Mouse (Mus musculus): ENCODE results near the gene Mep1a. TPM values are rescaled to one million over a fixed set of nuclear protein-coding genes. Genes with fewer than 3 reads are reported as not detected.

Gene Mep1a
- total RNA-seq, 2 experiments from 2014 or later: not detected

DNA sequence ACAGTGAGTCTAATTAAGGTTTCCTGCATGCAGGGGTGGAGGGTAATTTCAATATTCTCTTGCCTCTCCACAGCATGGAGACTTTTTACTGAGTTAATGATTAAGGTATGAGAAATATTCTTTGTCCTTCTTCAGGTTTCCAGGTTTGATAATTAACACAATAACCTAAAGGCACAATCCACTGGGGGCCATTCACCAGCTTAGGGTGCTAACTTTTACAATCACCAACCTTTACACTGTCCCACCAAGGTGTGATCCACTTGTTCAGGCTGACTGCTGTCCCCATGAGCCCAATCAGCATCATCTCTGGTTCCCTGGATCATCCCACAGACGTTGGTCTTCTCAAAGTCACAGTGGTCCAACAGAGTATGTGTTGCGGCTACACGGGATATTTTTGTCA lies 16.6 kb downstream of the Mep1a start:
- no peak for ATAC-seq (ENCODE audit: poor library complexity, severe bottlenecking)

DNA sequence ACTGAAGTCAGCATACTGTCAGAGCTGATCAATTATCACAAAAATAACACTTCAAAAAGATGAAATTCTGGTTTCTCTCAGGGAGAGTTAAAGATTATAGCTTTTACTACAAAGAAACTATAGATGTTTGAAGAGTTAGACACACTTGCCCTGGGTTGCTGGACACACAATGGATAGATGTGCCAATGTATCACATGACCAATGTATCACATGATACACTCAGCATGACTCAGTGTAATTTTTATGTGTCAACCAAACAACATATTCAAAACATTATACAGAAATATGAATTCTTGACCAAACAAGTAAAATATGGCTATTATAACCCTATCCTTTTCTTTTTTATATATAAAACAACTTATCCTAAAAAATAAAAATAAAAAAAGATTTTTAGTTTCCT lies 25.0 kb downstream of the Mep1a start:
- no peak for ATAC-seq (ENCODE audit: poor library complexity, severe bottlenecking)

GRCm38 (mm10) chr17:43474775-43475174 lies 27.8 kb downstream of the Mep1a start:
- no peak for ATAC-seq (ENCODE audit: poor library complexity, severe bottlenecking)

DNA sequence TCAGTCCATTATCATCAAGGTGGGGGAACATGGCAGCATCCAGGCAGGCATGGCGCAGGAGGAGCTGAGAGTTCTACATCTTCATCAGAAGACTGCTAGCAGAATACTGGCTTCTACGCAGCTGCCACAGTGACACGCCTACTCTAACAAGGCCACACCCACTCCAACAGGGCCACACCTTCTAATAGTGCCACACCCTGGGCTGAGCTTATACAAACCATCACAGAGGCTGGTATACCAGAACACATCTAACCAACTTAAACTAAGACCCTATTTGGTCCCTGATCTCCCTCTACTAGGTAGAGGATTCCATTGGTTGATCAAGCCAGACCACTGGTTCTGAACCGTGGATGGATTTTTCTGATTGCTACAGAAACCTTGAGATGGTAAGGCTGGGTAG lies 30.1 kb downstream of the Mep1a start:
- no peak for ATAC-seq (ENCODE audit: poor library complexity, severe bottlenecking)

- no peak for ATAC-seq (ENCODE audit: poor library complexity, severe bottlenecking)
Observed at GRCm38 (mm10) chr17:43470039-43470438, 32.6 kb downstream of the Mep1a start.

DNA sequence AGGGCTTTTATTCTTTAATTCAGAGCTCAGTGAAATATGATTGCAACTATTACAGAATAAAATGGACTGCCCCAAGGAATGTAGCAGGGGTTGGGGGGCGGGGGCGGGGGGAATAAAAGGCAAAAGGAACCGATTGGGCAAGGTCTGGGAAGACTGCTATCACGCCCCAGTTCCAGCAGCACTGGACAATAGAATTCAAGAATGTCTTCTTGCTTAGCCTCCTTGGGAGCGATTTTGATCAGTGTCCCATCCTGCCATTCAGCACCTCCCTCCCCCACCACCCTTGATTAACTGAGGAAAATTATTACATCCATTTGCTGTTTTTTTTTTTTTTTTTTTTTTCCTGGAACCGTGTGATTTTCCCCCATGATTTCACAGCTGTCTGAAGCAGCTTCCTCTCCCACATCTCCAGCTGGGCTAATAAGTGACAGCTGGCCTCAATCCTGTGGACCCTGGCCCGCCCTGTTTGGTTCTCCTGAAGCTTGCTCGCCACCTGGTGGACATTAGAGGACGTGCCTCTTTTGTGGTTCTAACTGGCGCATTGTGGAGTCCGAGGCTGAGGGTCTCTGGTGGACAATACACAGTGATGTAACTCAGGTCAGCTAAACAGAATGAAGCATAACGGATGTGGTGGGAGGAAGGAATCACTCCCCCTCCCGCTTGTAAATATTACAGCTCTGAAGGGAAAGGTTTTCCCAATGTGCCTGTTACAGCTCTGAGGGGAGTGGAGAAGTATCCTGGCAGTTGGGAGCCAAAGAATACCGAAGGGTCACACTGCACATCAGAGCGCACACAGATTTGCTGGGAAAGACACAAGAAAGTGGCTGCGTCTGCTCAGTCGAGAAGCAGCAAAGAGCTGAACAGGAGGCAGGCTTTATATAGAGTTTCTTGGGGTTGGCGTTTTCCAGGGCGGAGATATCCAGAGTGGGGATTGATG lies 42.1 kb downstream of the Mep1a start:
- peak; percentile 88 for ATAC-seq (ENCODE audit: poor library complexity, severe bottlenecking)

GRCm38 (mm10) chr17:43459737-43460230 lies 42.8 kb downstream of the Mep1a start:
- ATAC-seq (ENCODE audit: poor library complexity, severe bottlenecking): no peak

GRCm38 (mm10) chr17:43458598-43458997 lies 44.0 kb downstream of the Mep1a start:
- peak; percentile 81 for ATAC-seq (ENCODE audit: poor library complexity, severe bottlenecking)

DNA sequence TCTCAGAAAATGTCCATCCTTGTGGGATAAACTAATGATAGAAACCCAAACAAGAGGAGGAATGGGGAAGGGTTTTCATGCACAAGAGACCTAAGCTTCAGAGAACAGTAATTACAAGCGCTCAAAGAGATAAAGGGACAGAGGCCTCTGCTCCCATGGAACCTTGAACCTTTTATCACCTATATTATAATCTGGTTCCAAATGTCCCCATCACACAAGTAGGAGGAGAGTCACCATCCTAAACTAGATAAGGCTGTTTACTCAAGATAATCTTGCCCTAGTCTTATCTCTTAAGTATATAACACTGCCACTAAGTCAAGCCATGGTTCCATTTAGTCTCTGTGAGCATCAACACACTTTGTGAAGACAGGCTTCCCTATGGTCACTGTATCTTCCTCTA lies 51.4 kb downstream of the Mep1a start:
- ATAC-seq (ENCODE audit: poor library complexity, severe bottlenecking): no peak

- no peak for ATAC-seq (ENCODE audit: poor library complexity, severe bottlenecking)
Observed at GRCm38 (mm10) chr17:43434485-43434884, 68.1 kb downstream of the Mep1a start.

DNA sequence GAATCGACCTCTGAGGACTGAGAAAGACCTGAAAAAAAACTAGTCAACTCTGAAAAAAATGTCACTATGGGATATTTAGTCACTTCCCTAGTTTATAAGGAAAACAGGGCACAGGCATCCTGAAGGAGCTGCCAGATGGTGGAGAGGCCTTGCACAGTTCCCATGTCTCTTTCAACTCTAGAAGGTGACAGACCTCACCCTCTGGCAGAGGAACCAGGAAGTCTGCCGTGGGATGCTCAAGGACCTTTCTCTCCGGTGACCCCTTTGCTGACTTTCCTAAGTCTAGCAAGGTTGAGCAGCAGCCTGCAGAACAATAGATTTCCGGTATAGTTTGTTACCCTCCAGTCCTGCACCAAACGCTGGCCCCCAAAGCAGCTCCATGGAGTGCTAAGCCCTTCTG lies 70.9 kb downstream of the Mep1a start:
- ATAC-seq (ENCODE audit: poor library complexity, severe bottlenecking): no peak

Other genes with a start within 250 kb of the Mep1a start
- 0.09 TPM in 1 of 2 replicates, not detected in the other for gene Adgrf1, start 232.5 kb downstream of the Mep1a start, total RNA-seq (2015)
- gene Adgrf1, start 232.5 kb downstream of the Mep1a start, total RNA-seq (2017): not detected in 2 replicates
- gene Adgrf5, start 142.4 kb downstream of the Mep1a start, total RNA-seq (2015): 0.07 TPM in 1 of 2 replicates, not detected in the other
- gene Adgrf5, start 142.4 kb downstream of the Mep1a start, total RNA-seq (2017): 0.22 and 0.24 TPM in 2 replicates
- gene Ankrd66, start 40.8 kb upstream of the Mep1a start, total RNA-seq (2015): 0.62 and 1.8 TPM in 2 replicates
- 0.18 TPM in 1 of 2 replicates, not detected in the other for gene Ankrd66, start 40.8 kb upstream of the Mep1a start, total RNA-seq (2017)
- gene Pla2g7, start 65.3 kb upstream of the Mep1a start, total RNA-seq (2015): 48.9 and 55.2 TPM in 2 replicates
- 36.2 and 37.2 TPM in 2 replicates for gene Pla2g7, start 65.3 kb upstream of the Mep1a start, total RNA-seq (2017)
- gene Tdrd6, start 127.5 kb upstream of the Mep1a start, total RNA-seq (2015): not detected in 2 replicates
- gene Tdrd6, start 127.5 kb upstream of the Mep1a start, total RNA-seq (2017): not detected in 2 replicates
- 1.6 and 2.1 TPM in 2 replicates for gene Slc25a27, start 164.4 kb upstream of the Mep1a start, total RNA-seq (2015)
- 2.0 and 2.2 TPM in 2 replicates for gene Slc25a27, start 164.4 kb upstream of the Mep1a start, total RNA-seq (2017)
- gene Cyp39a1, start 164.6 kb upstream of the Mep1a start, total RNA-seq (2015): 9.0 and 10.1 TPM in 2 replicates
- gene Cyp39a1, start 164.6 kb upstream of the Mep1a start, total RNA-seq (2017): 11.1 and 15.2 TPM in 2 replicates